Mouse (Mus musculus) heart, embryonic 14.5 days (tissue): ENCODE measurements around the gene Erbb2. TPM values are rescaled to one million over a fixed set of nuclear protein-coding genes. Genes with fewer than 3 reads are reported as not detected.

Source experiments
- ATAC-seq: fragments of 200-750 bp; cut with Nextera tagmentation; 2 replicates; pipeline ENCODE4 v1.8.0; 2017; ENCODE audit warnings: low read depth, moderate TSS enrichment; ENCODE audit not compliant: insufficient number of reproducible peaks, insufficient read depth, low FRiP score
- H3K27ac ChIP-seq, 2 experiments: fragments of 200-500 bp in 1 of 2; fragments of 300-500 bp in 1 of 2; sonication (generic) in 1 of 2; replicated peaks in 1 of 2; 2 replicates each; pipeline ENCODE4 v1.5.1; 2012 to 2014; ENCODE audit warnings: low read depth in 2 of 2, low read length in 2 of 2, control low read depth in 1 of 2, mild to moderate bottlenecking in 1 of 2, mixed read lengths in 1 of 2; ENCODE audit not compliant: control insufficient read depth in 1 of 2, insufficient read depth in 1 of 2
- H3K27me3 ChIP-seq: fragments of 300-500 bp; sonication (generic); 2 replicates; pipeline ENCODE4 v1.6.1; 2014; ENCODE audit warnings: mild to moderate bottlenecking, low read length, control low read depth; ENCODE audit not compliant: control insufficient read depth, insufficient read depth
- H3K36me3 ChIP-seq: fragments of 300-500 bp; sonication (generic); 2 replicates; pipeline ENCODE4 v1.6.1; 2014; ENCODE audit warnings: mild to moderate bottlenecking, control low read depth, low read length, mixed read lengths; ENCODE audit not compliant: control insufficient read depth, insufficient read depth
- H3K4me1 ChIP-seq, 2 experiments: fragments of 200-500 bp in 1 of 2; fragments of 300-500 bp in 1 of 2; sonication (generic) in 1 of 2; 2 replicates each; pipeline ENCODE4 v1.6.1; 2012 to 2014; ENCODE audit warnings: low read length in 2 of 2, control low read depth in 1 of 2, mixed read lengths in 1 of 2; ENCODE audit not compliant: control insufficient read depth in 2 of 2, insufficient read depth in 2 of 2
- H3K4me2 ChIP-seq: fragments of 300-500 bp; sonication (generic); 2 replicates; pipeline ENCODE4 v1.6.1; 2014; ENCODE audit warnings: mild to moderate bottlenecking, low read length
- H3K4me3 ChIP-seq, 2 experiments: fragments of 200-500 bp in 1 of 2; fragments of 300-500 bp in 1 of 2; sonication (generic) in 1 of 2; 2 replicates each; pipeline ENCODE4 v1.5.1; 2012 to 2014; ENCODE audit warnings: low read length in 2 of 2, mild to moderate bottlenecking in 2 of 2, control low read depth in 1 of 2, low read depth in 1 of 2, moderate library complexity in 1 of 2; ENCODE audit not compliant: control insufficient read depth in 1 of 2, insufficient read depth in 1 of 2
- H3K9ac ChIP-seq: fragments of 300-500 bp; sonication (generic); 2 replicates; pipeline ENCODE4 v1.6.1; 2014; ENCODE audit warnings: mild to moderate bottlenecking, low read length
- H3K9me3 ChIP-seq: fragments of 300-500 bp; sonication (generic); 2 replicates; pipeline ENCODE4 v1.6.1; 2016; ENCODE audit warnings: low read length, control low read depth; ENCODE audit not compliant: control insufficient read depth
- WGBS: fragments of 180-500 bp; shearing (Covaris S2); extraction: QIAGEN DNeasy Blood & Tissue Kit; methylation state at CpG from one replicate; pipeline ENCODE4 v1.1.7; 2014; 5-methylcytosine and 5-hydroxymethylcytosine counted together
- polyA plus RNA-seq: library from polyadenylated mRNA; unstranded; fragments of >200 nt; fragmentation: Nextera tagmentation; extraction: Ambion mirVana; gene quantifications from 2 replicates; pipeline ENCODE4 v1.2.1, GENCODE M21; 2014

Gene Erbb2
- polyA plus RNA-seq, 1 experiment from 2014 or later, result 55.1 TPM

- H3K27me3 ChIP-seq, result peaks cover 25% of the 10 kb centered on the region
- peak overlapping the region; percentile 55 to 66 for H3K4me3 ChIP-seq
- peaks cover 4 to 7% of the 10 kb centered on the region in 2 experiments; a peak in 3 of 4 replicates for H3K4me1 ChIP-seq
- H3K27ac ChIP-seq, result no peak overlapping the region
- no peak for ATAC-seq
- H3K9me3 ChIP-seq, result no peaks in the 10 kb centered on the region
- H3K36me3 ChIP-seq, result no peaks in the 10 kb centered on the region
- H3K4me2 ChIP-seq, result peak overlapping the region; percentile 90
- 4% methylated on average over 21 of the region's 30 CpGs for WGBS
- peak overlapping the region; percentile 75 for H3K9ac ChIP-seq
These were observed 46.1 kb downstream of the Erbb2 start for GRCm38 (mm10) chr11:98458121-98458990.

GRCm38 (mm10) chr11:98459071-98459741 lies 46.9 kb downstream of the Erbb2 start:
- no peak for ATAC-seq
- peaks cover 4 to 7% of the 10 kb centered on the region in 2 experiments; a peak in 3 of 4 replicates for H3K4me1 ChIP-seq
- H3K27ac ChIP-seq, result no peak overlapping the region
- H3K9ac ChIP-seq, result no peak overlapping the region
- peaks cover 25% of the 10 kb centered on the region for H3K27me3 ChIP-seq
- no peak overlapping the region for H3K4me2 ChIP-seq
- no peak overlapping the region for H3K4me3 ChIP-seq
- H3K9me3 ChIP-seq, result no peaks in the 10 kb centered on the region
- 14% methylated on average over 11 of the region's 11 CpGs for WGBS
- H3K36me3 ChIP-seq, result no peaks in the 10 kb centered on the region

- WGBS, result 83% methylated on average over 9 of the region's 9 CpGs
- Histone ChIP-seq H3K4me1 (peaks cover 4 to 7% of the 10 kb centered on the region in 2 experiments; a peak in 3 of 4 replicates), H3K4me3 (no peak overlapping the region), H3K27me3 (peaks cover 25% of the 10 kb centered on the region), H3K27ac (no peak overlapping the region), H3K4me2 (no peak overlapping the region), H3K9ac (no peak overlapping the region), H3K9me3 (no peaks in the 10 kb centered on the region), H3K36me3 (no peaks in the 10 kb centered on the region)
- ATAC-seq, result no peak
These were observed 47.6 kb downstream of the Erbb2 start for GRCm38 (mm10) chr11:98459860-98460259.

GRCm38 (mm10) chr11:98461109-98461720 lies 48.9 kb downstream of the Erbb2 start:
- 54% methylated on average over 6 of the region's 6 CpGs for WGBS
- Histone ChIP-seq H3K9me3 (no peaks in the 10 kb centered on the region), H3K4me2 (no peak overlapping the region), H3K9ac (no peak overlapping the region), H3K36me3 (no peaks in the 10 kb centered on the region), H3K4me3 (no peak overlapping the region), H3K4me1 (peaks cover 4 to 7% of the 10 kb centered on the region in 2 experiments; a peak in 3 of 4 replicates), H3K27ac (no peak overlapping the region), H3K27me3 (peaks cover 25% of the 10 kb centered on the region)
- no peak for ATAC-seq

GRCm38 (mm10) chr11:98462255-98462654 lies 50.0 kb downstream of the Erbb2 start:
- ATAC-seq, result no peak
- H3K27me3 ChIP-seq, result peaks cover 25% of the 10 kb centered on the region
- H3K27ac ChIP-seq, result no peak overlapping the region
- H3K4me1 ChIP-seq, result peaks cover 4 to 5% of the 10 kb centered on the region in 2 experiments; a peak in 3 of 4 replicates
- H3K9ac ChIP-seq, result no peak overlapping the region
- no peaks in the 10 kb centered on the region for H3K9me3 ChIP-seq
- no peak overlapping the region for H3K4me2 ChIP-seq
- WGBS, result 81% methylated on average over 6 of the region's 6 CpGs
- H3K4me3 ChIP-seq, result no peak overlapping the region
- no peaks in the 10 kb centered on the region for H3K36me3 ChIP-seq

GRCm38 (mm10) chr11:98463911-98464310 lies 51.6 kb downstream of the Erbb2 start:
- no peak overlapping the region for H3K4me2 ChIP-seq

GRCm38 (mm10) chr11:98464516-98464915 lies 52.2 kb downstream of the Erbb2 start:
- ATAC-seq, result no peak
- H3K27ac ChIP-seq, result no peak overlapping the region
- no peak overlapping the region for H3K9ac ChIP-seq
- no peak overlapping the region for H3K4me2 ChIP-seq
- no peaks in the 10 kb centered on the region for H3K4me1 ChIP-seq
- no peak overlapping the region for H3K4me3 ChIP-seq
- peaks cover 10% of the 10 kb centered on the region for H3K27me3 ChIP-seq
- no peaks in the 10 kb centered on the region for H3K36me3 ChIP-seq
- no peaks in the 10 kb centered on the region for H3K9me3 ChIP-seq
- 57% methylated on average over 6 of the region's 6 CpGs for WGBS

More at GRCm38 (mm10) chr11:98463911-98464310, 51.6 kb downstream of the Erbb2 start:
- no peak overlapping the region for H3K27ac ChIP-seq
- no peaks in the 10 kb centered on the region for H3K9me3 ChIP-seq
- no peaks in the 10 kb centered on the region for H3K4me1 ChIP-seq
- no peak for ATAC-seq
- no peaks in the 10 kb centered on the region for H3K36me3 ChIP-seq
- no peak overlapping the region for H3K9ac ChIP-seq
- H3K4me3 ChIP-seq, result no peak overlapping the region
- peaks cover 16% of the 10 kb centered on the region for H3K27me3 ChIP-seq
- WGBS, result 76% methylated on average over 9 of the region's 9 CpGs
